Mouse (Mus musculus) C2C12 (cell line): ENCODE measurements around the gene Usp46.

Source experiments
- CTCF ChIP-seq: IDR thresholded peaks from one replicate; pipeline ENCODE4 v1.5.1; 2011; ENCODE audit not compliant: control insufficient read depth, insufficient read depth, insufficient read length
- USF1 ChIP-seq: IDR thresholded peaks from one replicate; pipeline ENCODE4 v1.6.1; 2011; ENCODE audit warnings: low read depth, mild to moderate bottlenecking, control low read depth, moderate library complexity

- TF ChIP-seq CTCF (no peak), USF1 (peak; percentile 24)
These were observed 98.1 kb downstream of the Usp46 start for GRCm38 (mm10) chr5:73970024-73970628.
